Mouse (Mus musculus) limb, embryonic 10.5 days (tissue): ENCODE results near the gene Gal3st1. TPM values are rescaled to one million over a fixed set of nuclear protein-coding genes. Genes with fewer than 3 reads are reported as not detected.
"Not testable (repeated sequence)": the region's sequence is repeated elsewhere in the genome, so short reads cannot be mapped to it uniquely, and the experiment has no call there.

Source experiments
- DNase-seq: peaks from one replicate; pipeline ENCODE4 v3.0.0-alpha.2; 2017; ENCODE audit warnings: low spot score
- H3K27ac ChIP-seq: fragments of 300-500 bp; sonication (generic); 2 replicates; pipeline ENCODE4 v1.5.1; 2016; ENCODE audit warnings: mild to moderate bottlenecking
- H3K27me3 ChIP-seq: fragments of 300-500 bp; sonication (generic); 2 replicates; pipeline ENCODE4 v1.6.1; 2016; ENCODE audit warnings: low read depth, mild to moderate bottlenecking; ENCODE audit not compliant: poor library complexity, severe bottlenecking
- H3K36me3 ChIP-seq: fragments of 300-500 bp; sonication (generic); 2 replicates; pipeline ENCODE4 v1.6.1; 2016; ENCODE audit warnings: mild to moderate bottlenecking, moderate library complexity
- H3K4me1 ChIP-seq: fragments of 300-500 bp; sonication (generic); 2 replicates; pipeline ENCODE4 v1.6.1; 2016
- H3K4me3 ChIP-seq: fragments of 300-500 bp; sonication (generic); 2 replicates; pipeline ENCODE4 v1.5.1; 2016; ENCODE audit warnings: mild to moderate bottlenecking, moderate library complexity
- H3K9me3 ChIP-seq: fragments of 300-500 bp; sonication (generic); replicated peaks from 2 replicates; pipeline ENCODE4 v1.6.1; 2016; ENCODE audit warnings: mild to moderate bottlenecking
- WGBS: fragments of 180-500 bp; shearing (Covaris S2); methylation state at CpG from one replicate; pipeline ENCODE4 v1.1.7; 2016; 5-methylcytosine and 5-hydroxymethylcytosine counted together
- polyA plus RNA-seq: library from polyadenylated mRNA; unstranded; fragments of >200 nt; fragmentation: Nextera tagmentation; extraction: Ambion mirVana; gene quantifications from 2 replicates; pipeline ENCODE4 v1.2.1, GENCODE M21; 2016

Gal3st1 gene
- 0.55 and 1.8 TPM in 2 replicates for polyA plus RNA-seq

DNA sequence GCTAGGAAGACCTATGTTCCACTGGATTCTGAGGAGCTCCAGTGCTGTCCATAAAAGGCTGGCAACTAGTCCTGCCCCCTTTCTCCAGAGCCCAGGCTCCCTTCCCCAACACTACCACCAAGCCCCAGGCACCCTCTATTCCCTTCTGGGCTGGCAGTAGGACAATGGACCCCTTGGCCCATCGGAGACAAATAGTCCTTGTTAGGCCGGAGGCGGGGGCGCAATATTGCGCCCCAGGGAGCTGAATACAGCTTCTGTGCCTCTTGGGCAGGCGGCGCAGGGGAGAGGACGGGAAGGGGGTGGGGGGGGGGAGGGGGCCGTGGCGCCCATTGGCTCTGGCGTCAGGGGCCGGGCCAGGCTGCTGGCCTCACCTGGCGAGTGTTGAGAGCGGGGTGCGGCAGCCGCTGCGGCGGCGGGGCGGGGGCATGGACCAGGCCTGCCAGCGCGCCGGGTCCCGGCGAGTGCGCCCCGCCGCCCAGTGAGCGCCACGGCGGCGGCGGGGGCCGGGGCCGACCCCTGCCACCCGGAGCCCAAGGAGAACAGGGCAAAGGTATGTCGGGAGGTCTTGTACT lies at the start of gene Gal3st1:
TSS of gene Gal3st1 (plus strand) at position 346 of the 572 bp plus-strand sequence.
- H3K9me3 ChIP-seq, result no peaks in the 10 kb centered on the region
- peak within 1 kb of the TSS; percentile 54 for H3K27ac ChIP-seq
- H3K36me3 ChIP-seq, result peaks cover 34% of the 10 kb centered on the region
- 2% methylated on average over 37 of the region's 37 CpGs for WGBS
- peak within 1 kb of the TSS; percentile 55 for H3K4me3 ChIP-seq
- peaks cover 22% of the 10 kb centered on the region for H3K4me1 ChIP-seq
- DNase-seq, result peak; percentile 47
- H3K27me3 ChIP-seq, result peaks cover 31% of the 10 kb centered on the region

DNA sequence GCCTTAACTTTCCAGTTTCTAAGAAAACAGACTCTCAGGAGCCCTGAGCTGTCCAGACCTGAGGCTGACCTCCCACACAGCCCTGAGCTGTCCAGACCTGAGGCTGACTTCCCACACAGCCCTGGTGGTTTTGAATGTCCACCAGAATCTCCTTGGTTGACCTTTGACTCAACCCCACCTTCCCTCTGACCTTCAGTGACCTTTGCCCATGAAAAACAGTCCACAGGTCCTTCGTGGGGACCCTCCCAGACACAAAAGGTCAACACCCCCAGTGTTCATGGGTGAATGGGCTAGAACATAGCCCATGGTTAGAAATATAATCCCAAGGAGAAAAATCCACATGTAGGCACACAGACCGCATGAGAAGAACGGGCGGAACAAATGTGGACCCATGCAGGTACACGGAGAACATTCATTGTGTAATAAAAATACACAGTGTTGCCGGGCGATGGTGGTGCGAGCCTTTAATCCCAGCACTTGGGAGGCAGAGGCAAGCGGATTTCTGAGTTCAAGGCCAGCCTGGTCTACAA lies 49.6 kb upstream of the Gal3st1 start:
- H3K4me3 ChIP-seq, result no peak overlapping the region
- no peaks in the 10 kb centered on the region for H3K9me3 ChIP-seq
- H3K27ac ChIP-seq, result no peak overlapping the region
- no peaks in the 10 kb centered on the region for H3K36me3 ChIP-seq
- DNase-seq, result peak; percentile 23
- 91% methylated on average over 9 of the region's 9 CpGs for WGBS
- H3K27me3 ChIP-seq, result no peaks in the 10 kb centered on the region
- H3K4me1 ChIP-seq, result peaks cover 10% of the 10 kb centered on the region

DNA sequence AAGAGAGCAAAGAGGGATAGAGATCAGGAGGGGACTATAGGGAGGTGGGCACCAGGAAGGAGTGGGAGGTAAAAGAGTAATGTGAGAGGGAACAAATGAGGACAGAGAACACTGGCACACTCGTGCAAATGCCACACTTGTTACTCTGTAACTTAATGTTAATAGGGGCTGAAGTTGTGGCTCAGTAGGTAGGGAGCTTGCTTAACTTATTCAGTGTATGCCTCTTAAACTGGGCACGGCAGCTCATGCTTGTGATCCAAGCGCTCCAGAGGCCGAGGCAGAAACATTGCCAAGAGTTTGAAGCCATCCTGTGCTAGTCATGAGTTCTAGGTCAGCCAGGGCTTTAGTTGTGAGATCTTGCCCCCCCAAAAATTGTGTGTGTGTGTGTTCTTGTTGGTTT lies 48.3 kb upstream of the Gal3st1 start:
- Histone ChIP-seq H3K4me3 (no peak overlapping the region), H3K36me3 (no peaks in the 10 kb centered on the region), H3K9me3 (no peaks in the 10 kb centered on the region), H3K27me3 (no peaks in the 10 kb centered on the region), H3K27ac (no peak overlapping the region), H3K4me1 (peaks cover 10% of the 10 kb centered on the region)
- WGBS, result 75% methylated on average over 4 of the region's 4 CpGs
- DNase-seq, result no peak

DNA sequence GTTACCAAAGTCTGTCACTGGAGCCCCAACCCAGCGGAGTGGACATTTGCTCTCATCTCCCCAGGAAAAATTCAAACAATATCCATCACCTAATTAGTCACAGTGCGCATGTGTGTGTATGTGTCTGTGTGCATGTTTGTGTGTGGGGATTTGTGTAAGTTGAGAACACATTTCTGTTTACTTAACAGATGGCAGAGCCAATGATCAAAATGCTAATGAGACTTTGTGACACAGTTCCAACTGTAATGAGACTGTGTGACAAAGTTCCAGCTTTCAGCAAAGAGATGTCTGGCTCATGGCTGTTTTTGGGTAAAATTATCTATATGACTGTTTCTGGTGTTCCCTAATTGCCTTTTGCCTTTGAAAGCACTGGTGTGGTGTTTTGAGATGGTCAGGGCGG lies 47.1 kb upstream of the Gal3st1 start:
- DNase-seq, result no peak
- no peak overlapping the region for H3K4me3 ChIP-seq
- H3K4me1 ChIP-seq, result peaks cover 5% of the 10 kb centered on the region
- no peaks in the 10 kb centered on the region for H3K36me3 ChIP-seq
- no peak overlapping the region for H3K27ac ChIP-seq
- whole genome bisulfite sequencing, result 87% methylated on average over 3 of the region's 3 CpGs
- no peaks in the 10 kb centered on the region for H3K9me3 ChIP-seq
- no peaks in the 10 kb centered on the region for H3K27me3 ChIP-seq

DNA sequence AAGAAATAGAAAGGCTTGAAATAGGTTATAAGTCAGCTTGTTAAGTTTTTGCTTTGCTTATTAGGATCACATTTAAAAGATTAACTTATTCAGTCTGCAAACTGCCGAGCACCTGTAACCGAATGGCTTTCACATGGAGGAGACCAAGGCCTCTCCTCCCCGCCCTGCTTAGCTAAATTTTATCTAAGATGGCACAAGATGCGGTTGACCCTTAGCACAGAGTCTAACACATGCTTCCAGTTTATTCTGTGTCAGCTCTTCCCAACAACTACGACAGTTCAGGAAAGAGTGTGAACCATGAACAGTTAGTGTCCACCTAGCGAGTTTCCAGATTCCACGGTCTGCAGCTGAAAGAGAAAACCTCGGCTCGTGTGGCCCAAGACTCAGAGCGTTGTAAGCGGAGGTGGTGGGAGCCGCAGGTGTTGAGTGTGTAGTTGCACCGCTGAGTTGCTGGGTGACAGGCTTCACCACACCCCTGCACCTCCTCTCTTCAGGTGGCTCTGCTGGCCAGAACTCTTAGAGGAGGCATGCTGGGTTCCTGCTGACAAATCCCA lies 46.0 kb upstream of the Gal3st1 start:
- DNase-seq, result no peak
- Histone ChIP-seq H3K27me3 (no peaks in the 10 kb centered on the region), H3K36me3 (no peaks in the 10 kb centered on the region), H3K4me3 (no peak overlapping the region), H3K4me1 (no peaks in the 10 kb centered on the region), H3K27ac (no peak overlapping the region), H3K9me3 (no peaks in the 10 kb centered on the region)
- WGBS, result 80% methylated on average over 13 of the region's 13 CpGs

DNA sequence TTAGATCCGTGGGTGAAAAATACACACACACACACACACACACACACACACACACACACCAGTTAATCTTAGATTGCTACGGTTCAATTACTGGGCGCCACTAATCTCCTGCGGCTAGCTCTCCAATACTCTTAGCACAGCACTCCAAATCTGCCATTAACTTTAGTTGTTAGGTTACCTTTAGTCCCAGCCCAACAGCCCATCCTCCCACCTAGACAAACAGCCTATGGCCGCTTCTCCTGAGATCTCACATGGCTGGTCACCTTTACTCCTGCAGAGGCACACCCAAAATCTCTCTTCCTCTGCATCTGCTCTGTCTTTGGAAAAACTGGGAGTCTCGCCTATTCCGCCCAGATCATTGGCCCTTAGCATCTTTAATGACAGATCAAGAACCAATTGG lies 42.1 kb upstream of the Gal3st1 start:
- Histone ChIP-seq H3K36me3 (no peaks in the 10 kb centered on the region), H3K27me3 (peaks cover 15% of the 10 kb centered on the region), H3K4me1 (no peaks in the 10 kb centered on the region), H3K4me3 (no peak overlapping the region), H3K9me3 (no peaks in the 10 kb centered on the region), H3K27ac (no peak overlapping the region)
- WGBS, result 90% methylated on average over 7 of the region's 7 CpGs
- DNase-seq, result no peak

DNA sequence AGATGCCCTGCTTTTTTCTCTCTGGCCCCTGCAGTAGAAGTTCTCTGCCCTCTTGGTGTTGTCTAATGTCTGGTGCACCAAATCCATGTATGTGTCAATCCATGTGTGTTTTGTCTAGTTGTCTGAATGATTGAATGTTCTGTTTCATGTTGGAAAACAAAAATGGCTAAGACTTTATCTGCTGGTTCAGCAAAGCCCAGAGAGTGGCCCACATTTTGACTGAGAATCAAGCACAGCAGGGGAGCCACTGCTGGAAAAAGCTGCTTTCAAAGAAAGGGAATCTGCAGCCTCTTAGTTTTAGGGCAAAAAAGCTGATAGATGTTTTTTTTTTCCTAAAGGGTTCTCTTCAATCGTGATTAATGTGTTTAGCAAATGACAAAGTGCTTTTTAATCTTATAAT lies 37.0 kb upstream of the Gal3st1 start:
- H3K4me1 ChIP-seq, result no peaks in the 10 kb centered on the region
- H3K27ac ChIP-seq, result no peak overlapping the region
- 21% methylated on average over 1 of the region's 1 CpGs for WGBS
- peak; percentile 7 for DNase-seq
- no peaks in the 10 kb centered on the region for H3K36me3 ChIP-seq
- H3K9me3 ChIP-seq, result no peaks in the 10 kb centered on the region
- peaks cover 24% of the 10 kb centered on the region for H3K27me3 ChIP-seq
- no peak overlapping the region for H3K4me3 ChIP-seq

DNA sequence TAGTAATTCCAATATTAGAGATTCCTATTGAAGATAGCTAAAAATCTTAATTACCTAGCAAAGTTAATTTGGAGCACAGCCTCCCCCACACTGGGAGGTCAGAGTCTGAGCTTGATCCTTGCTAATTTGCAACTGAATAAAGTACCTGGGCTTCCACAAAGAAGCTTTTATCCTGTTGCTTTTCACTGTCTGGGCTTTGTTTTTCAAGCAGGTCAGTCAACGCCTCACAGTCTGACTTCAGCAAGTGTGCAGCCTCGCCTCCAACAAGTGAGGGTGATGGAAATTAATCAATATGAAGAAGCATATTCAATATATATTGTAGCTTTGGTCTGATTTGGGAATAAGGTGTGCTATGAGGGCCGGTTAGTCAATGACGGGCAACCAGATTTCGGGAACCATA lies 28.6 kb upstream of the Gal3st1 start:
- not testable (repeated sequence) for H3K4me3 ChIP-seq, H3K9me3 ChIP-seq, H3K27me3 ChIP-seq, H3K36me3 ChIP-seq, H3K27ac ChIP-seq, H3K4me1 ChIP-seq, DNase-seq
- WGBS, result 89% methylated on average over 5 of the region's 5 CpGs

DNA sequence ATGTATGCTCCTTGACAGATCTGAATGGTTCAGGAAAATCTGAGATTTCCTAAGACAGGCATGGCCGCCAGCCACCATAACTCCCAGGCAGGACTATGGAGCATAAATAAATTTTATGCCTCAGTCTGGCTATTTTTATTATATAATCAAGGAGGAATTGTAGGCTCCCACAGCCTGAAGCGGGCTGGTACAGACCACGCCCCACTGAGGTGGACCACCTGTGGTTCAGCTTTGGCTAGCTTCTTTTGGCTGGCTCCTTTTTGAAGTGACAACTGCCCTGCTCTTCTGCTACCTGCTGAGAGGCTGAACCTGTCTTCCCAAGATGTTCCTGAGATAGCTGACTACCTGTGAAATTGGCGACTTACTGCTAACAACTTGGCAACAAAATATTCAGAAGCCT lies 28.1 kb upstream of the Gal3st1 start:
- not testable (repeated sequence) for H3K9me3 ChIP-seq, H3K27me3 ChIP-seq, H3K4me1 ChIP-seq, H3K27ac ChIP-seq, DNase-seq, H3K4me3 ChIP-seq, H3K36me3 ChIP-seq
- WGBS, result 77% methylated on average over 4 of the region's 4 CpGs

DNA sequence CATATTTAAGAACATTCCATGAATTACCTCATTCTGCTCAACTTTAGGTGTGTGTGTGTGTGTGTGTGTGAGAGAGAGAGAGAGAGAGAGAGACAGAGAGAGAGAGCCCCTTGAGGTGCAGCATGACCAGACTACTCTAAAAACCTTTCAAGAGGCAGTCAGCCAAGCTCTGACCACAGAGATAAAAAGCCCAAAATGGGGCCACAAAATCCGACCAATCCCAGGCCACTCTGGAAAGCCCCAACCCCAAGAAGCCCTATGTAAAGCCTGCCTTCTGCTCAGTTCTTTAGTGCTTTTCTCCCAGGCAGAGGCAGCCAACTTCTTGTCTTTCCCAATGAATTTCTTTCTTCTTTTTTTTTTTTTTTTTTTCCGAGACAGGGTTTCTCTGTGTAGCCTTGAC lies 22.5 kb upstream of the Gal3st1 start:
- DNase-seq, result no peak
- Histone ChIP-seq H3K4me3 (no peak overlapping the region), H3K27me3 (no peaks in the 10 kb centered on the region), H3K36me3 (no peaks in the 10 kb centered on the region), H3K9me3 (no peaks in the 10 kb centered on the region), H3K4me1 (peaks cover 7% of the 10 kb centered on the region), H3K27ac (no peak overlapping the region)
- 63% methylated on average over 2 of the region's 2 CpGs for WGBS

DNA sequence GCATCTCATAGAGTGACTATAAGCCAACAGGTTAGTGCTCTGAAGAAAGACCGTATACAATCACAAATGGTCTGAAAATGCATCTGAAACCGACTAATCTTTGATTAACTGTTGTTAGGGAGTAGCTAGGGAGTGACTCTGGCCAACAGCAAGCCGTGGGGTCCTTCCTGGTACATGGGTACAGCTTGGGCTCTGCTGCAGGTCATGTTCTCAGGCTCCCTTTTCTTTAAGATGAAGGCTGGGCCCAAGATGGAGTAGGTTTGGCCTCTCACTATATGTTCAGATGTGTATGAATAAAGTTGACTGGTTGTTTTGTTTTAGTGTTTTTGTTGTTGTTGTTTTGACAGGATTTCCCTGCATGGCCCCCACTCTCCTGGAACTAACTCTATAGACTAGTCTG lies 21.7 kb upstream of the Gal3st1 start:
- Histone ChIP-seq H3K4me1 (peaks cover 7% of the 10 kb centered on the region), H3K4me3 (no peak overlapping the region), H3K27ac (no peak overlapping the region), H3K36me3 (peaks cover 5% of the 10 kb centered on the region; the same call in 1 of the 2 replicates), H3K27me3 (no peaks in the 10 kb centered on the region), H3K9me3 (no peaks in the 10 kb centered on the region)
- WGBS, result 81% methylated on average over 3 of the region's 3 CpGs
- no peak for DNase-seq

DNA sequence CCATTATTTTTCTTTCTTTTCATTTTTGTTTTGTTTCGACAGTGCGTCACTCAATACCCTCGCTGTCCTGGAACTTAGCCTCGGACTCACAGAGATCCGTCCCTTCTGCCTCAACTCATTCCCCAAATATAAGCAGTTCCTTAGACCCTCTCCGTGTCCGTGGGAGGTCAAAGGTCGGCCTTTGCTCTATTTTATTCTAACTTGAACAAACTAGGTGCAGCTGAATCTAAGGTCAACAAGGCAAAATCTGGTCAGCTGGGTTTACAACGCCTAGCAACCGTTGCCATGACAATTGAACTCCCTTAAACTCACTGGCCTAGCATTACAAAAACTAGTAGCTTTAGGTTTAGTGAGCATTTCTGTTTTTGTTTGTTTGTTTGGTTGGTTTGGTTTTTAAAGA lies 20.3 kb upstream of the Gal3st1 start:
- Histone ChIP-seq H3K27me3 (no peaks in the 10 kb centered on the region), H3K4me1 (peaks cover 7% of the 10 kb centered on the region), H3K36me3 (peaks cover 13% of the 10 kb centered on the region), H3K27ac (peak overlapping the region; percentile 91), H3K4me3 (peak overlapping the region; percentile 94), H3K9me3 (no peaks in the 10 kb centered on the region)
- WGBS, result 84% methylated on average over 10 of the region's 10 CpGs
- no peak for DNase-seq

DNA sequence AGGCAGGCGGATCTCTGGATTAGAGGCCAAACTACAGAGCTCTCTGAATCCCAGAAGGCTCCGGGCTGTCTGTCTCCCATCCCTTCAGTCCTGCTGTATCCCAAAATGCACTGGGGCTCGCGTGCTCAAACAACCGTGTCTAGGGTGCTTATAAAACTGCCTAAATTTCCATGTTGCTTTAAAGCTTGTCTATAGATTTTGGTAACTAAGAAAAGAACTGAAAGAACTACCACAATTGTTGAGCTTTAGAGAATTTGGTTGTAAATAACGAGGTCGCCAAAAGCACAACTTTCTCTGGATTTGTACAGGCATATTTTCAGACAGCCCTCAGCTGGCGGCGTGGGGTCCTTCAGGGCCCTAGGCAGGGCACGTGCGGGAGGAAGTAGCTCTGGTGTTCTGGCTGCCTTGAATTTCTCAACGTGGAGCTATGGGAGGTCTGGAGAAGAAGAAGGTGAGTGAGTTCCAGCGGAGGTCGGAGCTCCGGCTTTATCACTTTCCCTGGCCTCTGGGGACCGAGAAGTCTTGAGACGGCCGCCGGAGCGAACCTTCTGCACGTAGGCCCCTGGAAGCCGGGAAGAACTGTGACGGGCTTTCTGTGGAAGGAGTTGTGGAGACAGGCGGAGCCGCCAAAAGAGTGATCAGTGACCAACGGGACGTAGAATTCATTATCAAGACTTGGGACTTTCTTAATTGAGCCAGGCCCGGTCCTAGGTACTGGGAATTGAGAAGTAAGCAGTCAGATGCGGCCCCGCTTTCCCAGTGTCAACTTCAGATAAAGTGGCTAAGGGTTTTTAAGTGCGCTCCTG lies 19.6 kb upstream of the Gal3st1 start, which contains the start of gene Pes1:
TSS of gene Pes1 (plus strand) at position 366 of the 806 bp plus-strand sequence.
- Histone ChIP-seq H3K4me3 (peak within 1 kb of the TSS; percentile 94), H3K4me1 (peaks cover 7% of the 10 kb centered on the region), H3K36me3 (peaks cover 19% of the 10 kb centered on the region), H3K9me3 (no peaks in the 10 kb centered on the region), H3K27me3 (no peaks in the 10 kb centered on the region), H3K27ac (peak within 1 kb of the TSS; percentile 91)
- peak; percentile 83 for DNase-seq
- under 1% methylated on average over 31 of the region's 31 CpGs for WGBS
